Mouse (Mus musculus): ENCODE measurements around the gene Nfat5. TPM values are rescaled to one million over a fixed set of nuclear protein-coding genes. Genes with fewer than 3 reads are reported as not detected.

Gene Nfat5
- polyA plus RNA-seq, 1 experiment = 5.6 TPM

GRCm38 (mm10) chr8:107261172-107261571 is 32.1 kb upstream of the Nfat5 start:
- Histone ChIP-seq H3K4me2 (ENCODE audit: low read depth) (no peak overlapping the region), H3K4me3 (no peak overlapping the region), H3ac (ENCODE audit: control insufficient read depth, insufficient read length) (no peak overlapping the region), H3K27me3 (ENCODE audit: control insufficient read depth, insufficient read depth, insufficient read length) (no peaks in the 10 kb centered on the region), H3K79me2 (ENCODE audit: control insufficient read depth, insufficient read depth) (no peaks in the 10 kb centered on the region), H3K36me3 (ENCODE audit: control insufficient read depth, insufficient read depth) (no peaks in the 10 kb centered on the region)
- TF ChIP-seq POLR2AphosphoS2 (IDR thresholded peaks at IDR 0.05; ENCODE audit: insufficient read length, low read depth) = no peak
- no peak for TF ChIP-seq TCF12 (IDR thresholded peaks at IDR 0.05; ENCODE audit: insufficient read depth, poor library complexity, severe bottlenecking)
- TF ChIP-seq MYOD1 (IDR thresholded peaks at IDR 0.05; ENCODE audit: control insufficient read depth in 1 of 3, insufficient read length in 2 of 3, low read depth in 2 of 3) = no peak
- TF ChIP-seq REST (IDR thresholded peaks at IDR 0.05; ENCODE audit: insufficient read depth, insufficient read length) = no peak
- no peak for TF ChIP-seq POLR2A (IDR thresholded peaks at IDR 0.05; ENCODE audit: insufficient read length, low read depth)
- TF ChIP-seq MYOG (IDR thresholded peaks at IDR 0.05; ENCODE audit: control insufficient read depth in 1 of 3, insufficient read depth in 1 of 3, insufficient read length in 2 of 3, low read depth in 2 of 3) = no peak
- TF ChIP-seq CEBPB (IDR thresholded peaks at IDR 0.05; ENCODE audit: insufficient read depth, poor library complexity, severe bottlenecking) = no peak
- no peak for TF ChIP-seq E2F4 (IDR thresholded peaks at IDR 0.05; ENCODE audit: insufficient read depth)
- TF ChIP-seq TCF3 (IDR thresholded peaks at IDR 0.05; ENCODE audit: insufficient read length, low read depth) = no peak
- no peak for TF ChIP-seq SRF (IDR thresholded peaks at IDR 0.05; ENCODE audit: control insufficient read depth, insufficient read length, low read depth)
- TF ChIP-seq MAX (IDR thresholded peaks at IDR 0.05; ENCODE audit: low read depth) = no peak
- TF ChIP-seq USF1 (IDR thresholded peaks at IDR 0.05; ENCODE audit: low read depth) = no peak

- no peak overlapping the region for H3K4me2 ChIP-seq (ENCODE audit: low read depth)
- no peaks in the 10 kb centered on the region for H3K36me3 ChIP-seq (ENCODE audit: control insufficient read depth, insufficient read depth)
- H3K27me3 ChIP-seq (ENCODE audit: control insufficient read depth, insufficient read depth, insufficient read length) = no peaks in the 10 kb centered on the region
- no peak overlapping the region for H3ac ChIP-seq (ENCODE audit: control insufficient read depth, insufficient read length)
- no peaks in the 10 kb centered on the region for H3K79me2 ChIP-seq (ENCODE audit: control insufficient read depth, insufficient read depth)
- TF ChIP-seq MAX (IDR thresholded peaks at IDR 0.05; ENCODE audit: low read depth) (no peak), E2F4 (IDR thresholded peaks at IDR 0.05; ENCODE audit: insufficient read depth) (no peak), USF1 (IDR thresholded peaks at IDR 0.05; ENCODE audit: low read depth) (no peak), REST (IDR thresholded peaks at IDR 0.05; ENCODE audit: insufficient read depth, insufficient read length) (no peak), MYOD1 (IDR thresholded peaks at IDR 0.05; ENCODE audit: control insufficient read depth in 1 of 3, insufficient read length in 2 of 3, low read depth in 2 of 3) (no peak), POLR2AphosphoS2 (IDR thresholded peaks at IDR 0.05; ENCODE audit: insufficient read length, low read depth) (no peak), SRF (IDR thresholded peaks at IDR 0.05; ENCODE audit: control insufficient read depth, insufficient read length, low read depth) (no peak), TCF3 (IDR thresholded peaks at IDR 0.05; ENCODE audit: insufficient read length, low read depth) (no peak), POLR2A (IDR thresholded peaks at IDR 0.05; ENCODE audit: insufficient read length, low read depth) (no peak), TCF12 (IDR thresholded peaks at IDR 0.05; ENCODE audit: insufficient read depth, poor library complexity, severe bottlenecking) (no peak), CEBPB (IDR thresholded peaks at IDR 0.05; ENCODE audit: insufficient read depth, poor library complexity, severe bottlenecking) (no peak), MYOG (IDR thresholded peaks at IDR 0.05; ENCODE audit: control insufficient read depth in 1 of 3, insufficient read depth in 1 of 3, insufficient read length in 2 of 3, low read depth in 2 of 3) (no peak)
- no peak overlapping the region for H3K4me3 ChIP-seq
These were observed 31.1 kb upstream of the Nfat5 start for GRCm38 (mm10) chr8:107262046-107262705.

- H3K79me2 ChIP-seq (ENCODE audit: control insufficient read depth, insufficient read depth) = no peaks in the 10 kb centered on the region
- H3K27me3 ChIP-seq (ENCODE audit: control insufficient read depth, insufficient read depth, insufficient read length) = no peaks in the 10 kb centered on the region
- H3K4me3 ChIP-seq = no peak overlapping the region
- no peak for TF ChIP-seq TCF12 (IDR thresholded peaks at IDR 0.05; ENCODE audit: insufficient read depth, poor library complexity, severe bottlenecking)
- no peak overlapping the region for H3K4me2 ChIP-seq (ENCODE audit: low read depth)
- H3ac ChIP-seq (ENCODE audit: control insufficient read depth, insufficient read length) = no peak overlapping the region
- H3K36me3 ChIP-seq (ENCODE audit: control insufficient read depth, insufficient read depth) = no peaks in the 10 kb centered on the region
These were observed 27.5 kb upstream of the Nfat5 start for GRCm38 (mm10) chr8:107265811-107266210.

GRCm38 (mm10) chr8:107268501-107268900 is 24.8 kb upstream of the Nfat5 start:
- H3K79me2 ChIP-seq (ENCODE audit: control insufficient read depth, insufficient read depth) = no peaks in the 10 kb centered on the region
- no peak overlapping the region for H3K4me2 ChIP-seq (ENCODE audit: low read depth)
- TF ChIP-seq MYOD1 (IDR thresholded peaks at IDR 0.05; ENCODE audit: control insufficient read depth in 1 of 3, insufficient read length in 2 of 3, low read depth in 2 of 3) = peak in 2 of 3 experiments; percentile 37 to 58
- TF ChIP-seq SRF (IDR thresholded peaks at IDR 0.05; ENCODE audit: control insufficient read depth, insufficient read length, low read depth) = no peak
- no peak for TF ChIP-seq TCF3 (IDR thresholded peaks at IDR 0.05; ENCODE audit: insufficient read length, low read depth)
- TF ChIP-seq MYOG (IDR thresholded peaks at IDR 0.05; ENCODE audit: control insufficient read depth in 1 of 3, insufficient read depth in 1 of 3, insufficient read length in 2 of 3, low read depth in 2 of 3) = peak in 1 of 3 experiments; percentile 27
- TF ChIP-seq USF1 (IDR thresholded peaks at IDR 0.05; ENCODE audit: low read depth) = peak; percentile 69
- no peak overlapping the region for H3ac ChIP-seq (ENCODE audit: control insufficient read depth, insufficient read length)
- H3K36me3 ChIP-seq (ENCODE audit: control insufficient read depth, insufficient read depth) = no peaks in the 10 kb centered on the region
- no peaks in the 10 kb centered on the region for H3K27me3 ChIP-seq (ENCODE audit: control insufficient read depth, insufficient read depth, insufficient read length)
- no peak overlapping the region for H3K4me3 ChIP-seq

- no peaks in the 10 kb centered on the region for H3K79me2 ChIP-seq (ENCODE audit: control insufficient read depth, insufficient read depth)
- no peak for TF ChIP-seq E2F4 (IDR thresholded peaks at IDR 0.05; ENCODE audit: insufficient read depth)
- no peak for TF ChIP-seq USF1 (IDR thresholded peaks at IDR 0.05; ENCODE audit: low read depth)
- TF ChIP-seq MYOG (IDR thresholded peaks at IDR 0.05; ENCODE audit: control insufficient read depth in 1 of 3, insufficient read depth in 1 of 3, insufficient read length in 2 of 3, low read depth in 2 of 3) = no peak
- TF ChIP-seq MAX (IDR thresholded peaks at IDR 0.05; ENCODE audit: low read depth) = no peak
- no peak for TF ChIP-seq TCF3 (IDR thresholded peaks at IDR 0.05; ENCODE audit: insufficient read length, low read depth)
- TF ChIP-seq POLR2AphosphoS2 (IDR thresholded peaks at IDR 0.05; ENCODE audit: insufficient read length, low read depth) = no peak
- TF ChIP-seq REST (IDR thresholded peaks at IDR 0.05; ENCODE audit: insufficient read depth, insufficient read length) = no peak
- TF ChIP-seq POLR2A (IDR thresholded peaks at IDR 0.05; ENCODE audit: insufficient read length, low read depth) = no peak
- no peak for TF ChIP-seq CEBPB (IDR thresholded peaks at IDR 0.05; ENCODE audit: insufficient read depth, poor library complexity, severe bottlenecking)
- TF ChIP-seq SRF (IDR thresholded peaks at IDR 0.05; ENCODE audit: control insufficient read depth, insufficient read length, low read depth) = no peak
- no peak for TF ChIP-seq TCF12 (IDR thresholded peaks at IDR 0.05; ENCODE audit: insufficient read depth, poor library complexity, severe bottlenecking)
- TF ChIP-seq MYOD1 (IDR thresholded peaks at IDR 0.05; ENCODE audit: control insufficient read depth in 1 of 3, insufficient read length in 2 of 3, low read depth in 2 of 3) = no peak
- H3K27me3 ChIP-seq (ENCODE audit: control insufficient read depth, insufficient read depth, insufficient read length) = no peaks in the 10 kb centered on the region
- H3K4me3 ChIP-seq = no peak overlapping the region
- H3K36me3 ChIP-seq (ENCODE audit: control insufficient read depth, insufficient read depth) = no peaks in the 10 kb centered on the region
- H3K4me2 ChIP-seq (ENCODE audit: low read depth) = no peak overlapping the region
- no peak overlapping the region for H3ac ChIP-seq (ENCODE audit: control insufficient read depth, insufficient read length)
These were observed 24.1 kb upstream of the Nfat5 start for GRCm38 (mm10) chr8:107269191-107269590.
